Mouse (Mus musculus) limb, embryonic 14.5 days (tissue): Measurements from ENCODE around the gene Rps18. TPM values are rescaled to one million over a fixed set of nuclear protein-coding genes. Genes with fewer than 3 reads are reported as not detected.

Experiments used
- ATAC-seq: fragments of 200-750 bp; cut with Nextera tagmentation; 2 replicates; pipeline ENCODE4 v1.8.0; 2017; ENCODE audit warnings: low read depth, moderate number of reproducible peaks, moderate TSS enrichment; ENCODE audit not compliant: low FRiP score
- DNase-seq: peaks from one replicate; pipeline ENCODE4 v3.0.0-alpha.2; 2015; ENCODE audit warnings: low spot score
- H3K27ac ChIP-seq: fragments of 300-500 bp; sonication (generic); replicated peaks from 2 replicates; pipeline ENCODE4 v1.5.1; 2014; ENCODE audit warnings: low read depth, mild to moderate bottlenecking, low read length, moderate library complexity, mixed read lengths
- H3K27me3 ChIP-seq: fragments of 300-500 bp; sonication (generic); 2 replicates; pipeline ENCODE4 v1.6.1; 2014; ENCODE audit warnings: low read length, mixed read lengths; ENCODE audit not compliant: control insufficient read depth, insufficient read depth
- H3K36me3 ChIP-seq: fragments of 300-500 bp; sonication (generic); 2 replicates; pipeline ENCODE4 v1.6.1; 2014; ENCODE audit warnings: mild to moderate bottlenecking, low read length, moderate library complexity, mixed read lengths; ENCODE audit not compliant: control insufficient read depth, insufficient read depth
- H3K4me1 ChIP-seq: fragments of 300-500 bp; sonication (generic); 2 replicates; pipeline ENCODE4 v1.6.1; 2014; ENCODE audit warnings: antibody characterized with exemption, low read length, mixed read lengths; ENCODE audit not compliant: control insufficient read depth, insufficient read depth
- H3K4me2 ChIP-seq: fragments of 300-500 bp; sonication (generic); replicated peaks from 2 replicates; pipeline ENCODE4 v1.6.1; 2014; ENCODE audit warnings: low read depth, mild to moderate bottlenecking, low read length, moderate library complexity; ENCODE audit not compliant: severe bottlenecking
- H3K4me3 ChIP-seq: fragments of 300-500 bp; sonication (generic); replicated peaks from 2 replicates; pipeline ENCODE4 v1.5.1; 2014; ENCODE audit warnings: low read length
- H3K9ac ChIP-seq: fragments of 300-500 bp; sonication (generic); 2 replicates; pipeline ENCODE4 v1.6.1; 2014; ENCODE audit warnings: mild to moderate bottlenecking, low read depth, low read length, moderate library complexity; ENCODE audit not compliant: severe bottlenecking
- H3K9me3 ChIP-seq: fragments of 300-500 bp; sonication (generic); 2 replicates; pipeline ENCODE4 v1.6.1; 2016; ENCODE audit warnings: low read length; ENCODE audit not compliant: control insufficient read depth
- POLR2A ChIP-seq: fragments of 200-500 bp; IDR thresholded peaks from 2 replicates; pipeline ENCODE4 v1.8.0; 2012; ENCODE audit warnings: inconsistent platforms, mild to moderate bottlenecking, moderate library complexity, borderline replicate concordance; ENCODE audit not compliant: insufficient read depth, insufficient read length; ENCODE audit errors: extremely low read depth
- WGBS: fragments of 180-500 bp; shearing (Covaris S2); extraction: QIAGEN DNeasy Blood & Tissue Kit; methylation state at CpG from one replicate; pipeline ENCODE4 v1.1.7; 2014; 5-methylcytosine and 5-hydroxymethylcytosine counted together
- polyA plus RNA-seq, 2 experiments: library from polyadenylated mRNA; depleted of rRNA in 1 of 2; stranded (reverse) in 1 of 2; unstranded in 1 of 2; fragments of >200 nt; fragmentation: Nextera tagmentation in 1 of 2; extraction: Ambion mirVana in 1 of 2; gene quantifications; 2 replicates each; pipeline versions ENCODE4 v1.2.1 to v1.2.3; 2012 to 2014

The Rps18 gene
- polyA plus RNA-seq, 2 experiments, result 1,284 to 2,245 TPM

GRCm38 (mm10) chr17:33932448-33932847 is 23.4 kb downstream of the Rps18 start:
- ATAC-seq (no peak), DNase-seq (no peak)
- H3K27me3 ChIP-seq, result no peaks in the 10 kb centered on the region
- WGBS, result 94% methylated on average over 14 of the region's 14 CpGs
- H3K27ac ChIP-seq, result no peak overlapping the region
- TF ChIP-seq POLR2A, result no peak
- peaks cover 45% of the 10 kb centered on the region for H3K36me3 ChIP-seq
- H3K9me3 ChIP-seq, result no peaks in the 10 kb centered on the region
- no peak overlapping the region for H3K4me3 ChIP-seq
- peaks cover 15% of the 10 kb centered on the region for H3K4me1 ChIP-seq
- H3K4me2 ChIP-seq, result no peak overlapping the region
- H3K9ac ChIP-seq, result no peak overlapping the region

GRCm38 (mm10) chr17:33931947-33932346 is 23.9 kb downstream of the Rps18 start:
- Histone ChIP-seq H3K4me1 (peaks cover 15% of the 10 kb centered on the region), H3K27ac (no peak overlapping the region), H3K36me3 (peaks cover 40% of the 10 kb centered on the region), H3K9ac (no peak overlapping the region), H3K4me2 (no peak overlapping the region), H3K4me3 (0 out of 2 replicates have a peak overlapping the region, but pooled peaks have one; percentile 84), H3K9me3 (no peaks in the 10 kb centered on the region), H3K27me3 (no peaks in the 10 kb centered on the region)
- TF ChIP-seq POLR2A, result no peak
- DNase-seq (no peak), ATAC-seq (no peak)
- 93% methylated on average over 11 of the region's 11 CpGs for WGBS

GRCm38 (mm10) chr17:33931159-33931866 is 24.5 kb downstream of the Rps18 start:
- peak overlapping the region; percentile 98 for H3K4me2 ChIP-seq
- no peak for ATAC-seq
- H3K9me3 ChIP-seq, result no peaks in the 10 kb centered on the region
- no peak for DNase-seq
- H3K27ac ChIP-seq, result no peak overlapping the region
- peaks cover 15% of the 10 kb centered on the region for H3K4me1 ChIP-seq
- no peaks in the 10 kb centered on the region for H3K27me3 ChIP-seq
- H3K4me3 ChIP-seq, result peak overlapping the region; percentile 84
- H3K9ac ChIP-seq, result peak overlapping the region; percentile 72
- TF ChIP-seq POLR2A, result no peak
- H3K36me3 ChIP-seq, result peaks cover 42% of the 10 kb centered on the region
- 30% methylated on average over 18 of the region's 18 CpGs for WGBS

DNA sequence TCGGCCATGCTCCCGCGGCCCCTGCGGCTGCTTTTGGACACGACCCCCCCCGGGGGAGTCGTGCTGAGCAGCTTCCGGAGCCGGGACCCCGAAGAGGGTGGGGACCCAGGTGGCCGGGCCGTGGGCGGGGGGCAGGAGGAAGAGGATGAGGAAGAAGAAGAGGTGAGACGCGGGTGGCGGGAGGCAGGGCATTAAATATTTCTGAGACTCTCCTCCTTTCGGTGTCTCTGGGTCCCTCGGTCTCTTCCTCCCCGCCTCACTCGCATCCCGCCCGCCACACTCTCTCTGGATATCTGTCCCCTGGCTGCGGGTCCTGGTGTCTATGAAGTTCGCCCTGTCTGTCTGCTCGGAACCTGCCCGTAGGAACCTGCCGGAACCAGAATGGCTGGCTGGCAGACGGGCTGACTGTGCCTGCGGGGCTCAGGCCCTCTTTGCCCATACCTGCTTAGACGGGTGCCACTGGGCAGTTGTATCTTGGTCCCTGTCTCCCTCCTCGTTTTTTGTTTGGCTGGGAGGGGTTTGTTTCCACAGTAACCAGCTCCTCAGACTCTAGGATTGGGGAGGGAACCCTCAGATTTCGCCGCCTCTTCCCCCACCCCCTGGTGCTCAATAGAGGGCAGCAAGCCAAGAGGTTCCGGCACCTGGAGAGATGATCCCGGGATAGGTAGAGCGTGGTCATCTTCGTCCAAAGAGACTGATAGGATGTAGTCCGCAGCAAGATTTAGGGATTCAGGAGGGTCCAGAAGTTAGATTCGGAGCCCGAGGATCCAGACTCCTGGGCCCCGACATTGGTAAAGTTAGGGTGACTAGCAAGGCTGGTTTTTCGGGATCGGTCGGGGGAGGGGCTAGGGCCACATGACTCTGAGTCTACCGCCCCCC is 25.3 kb downstream of the Rps18 start:
- no peak for TF ChIP-seq POLR2A
- Histone ChIP-seq H3K9ac (peak overlapping the region; percentile 72), H3K36me3 (peaks cover 40% of the 10 kb centered on the region), H3K4me2 (peak overlapping the region; percentile 98), H3K4me1 (peaks cover 15% of the 10 kb centered on the region), H3K4me3 (peak overlapping the region; percentile 84), H3K9me3 (no peaks in the 10 kb centered on the region), H3K27ac (peak overlapping the region; percentile 90), H3K27me3 (no peaks in the 10 kb centered on the region)
- DNase-seq (peak; percentile 60), ATAC-seq (no peak)
- under 1% methylated on average over 45 of the region's 45 CpGs for WGBS
